Mouse (Mus musculus) embryonic facial prominence, embryonic 12.5 days (tissue): Measurements from ENCODE around the gene Gm17334. TPM values are rescaled to one million over a fixed set of nuclear protein-coding genes. Genes with fewer than 3 reads are reported as not detected.
"Not testable (repeated sequence)": the region's sequence is repeated elsewhere in the genome, so short reads cannot be mapped to it uniquely, and the experiment has no call there.

Experiments used
- ATAC-seq: fragments of 200-750 bp; cut with Nextera tagmentation; 2 replicates; pipeline ENCODE4 v1.8.0; 2017; ENCODE audit not compliant: insufficient number of reproducible peaks, insufficient read depth, low FRiP score, low TSS enrichment
- H3K27ac ChIP-seq: fragments of 300-500 bp; sonication (generic); 2 replicates; pipeline ENCODE4 v1.5.1; 2016; ENCODE audit warnings: mild to moderate bottlenecking
- H3K27me3 ChIP-seq: fragments of 300-500 bp; sonication (generic); 2 replicates; pipeline ENCODE4 v1.6.1; 2016; ENCODE audit warnings: mild to moderate bottlenecking, moderate library complexity
- H3K36me3 ChIP-seq: fragments of 300-500 bp; sonication (generic); 2 replicates; pipeline ENCODE4 v1.6.1; 2016; ENCODE audit warnings: mild to moderate bottlenecking
- H3K4me1 ChIP-seq: fragments of 300-500 bp; sonication (generic); 2 replicates; pipeline ENCODE4 v1.6.1; 2016
- H3K4me2 ChIP-seq: fragments of 300-500 bp; sonication (generic); replicated peaks from 2 replicates; pipeline ENCODE4 v1.6.1; 2016; ENCODE audit warnings: mild to moderate bottlenecking, moderate library complexity
- H3K4me3 ChIP-seq: fragments of 300-500 bp; sonication (generic); 2 replicates; pipeline ENCODE4 v1.5.1; 2016; ENCODE audit warnings: mild to moderate bottlenecking
- H3K9ac ChIP-seq: fragments of 300-500 bp; sonication (generic); 2 replicates; pipeline ENCODE4 v1.6.1; 2016; ENCODE audit warnings: mild to moderate bottlenecking, moderate library complexity
- H3K9me3 ChIP-seq: fragments of 300-500 bp; sonication (generic); 2 replicates; pipeline ENCODE4 v1.6.1; 2016; ENCODE audit warnings: mild to moderate bottlenecking, moderate library complexity
- WGBS: fragments of 180-500 bp; shearing (Covaris S2); methylation state at CpG from one replicate; pipeline ENCODE4 v1.1.7; 2016; 5-methylcytosine and 5-hydroxymethylcytosine counted together
- polyA plus RNA-seq: library from polyadenylated mRNA; unstranded; fragments of >200 nt; fragmentation: Nextera tagmentation; extraction: Ambion mirVana; gene quantifications from 2 replicates; pipeline ENCODE4 v1.2.1, GENCODE M21; 2016

The Gm17334 gene
- polyA plus RNA-seq, 1 experiment from 2014 or later = not detected

- 72% methylated on average over 13 of the region's 13 CpGs for WGBS
- H3K4me3 ChIP-seq = no peak overlapping the region
- no peaks in the 10 kb centered on the region for H3K27me3 ChIP-seq
- H3K4me1 ChIP-seq = peaks cover 20% of the 10 kb centered on the region
- no peak overlapping the region for H3K9ac ChIP-seq
- H3K9me3 ChIP-seq = no peaks in the 10 kb centered on the region
- H3K27ac ChIP-seq = no peak overlapping the region
- H3K36me3 ChIP-seq = no peaks in the 10 kb centered on the region
- no peak overlapping the region for H3K4me2 ChIP-seq
- ATAC-seq = no peak
Observed at GRCm38 (mm10) chr11:53768422-53769184, 4.4 kb downstream of the Gm17334 start.

GRCm38 (mm10) chr11:53764581-53764980, 8.4 kb downstream of the Gm17334 start:
- no peak overlapping the region; the same call in 1 of the 2 replicates for H3K4me2 ChIP-seq
- peaks cover 10% of the 10 kb centered on the region; the same call in 1 of the 2 replicates for H3K27me3 ChIP-seq
- whole genome bisulfite sequencing = 53% methylated on average over 5 of the region's 5 CpGs
- ATAC-seq = no peak
- H3K9ac ChIP-seq = no peak overlapping the region
- H3K4me1 ChIP-seq = peaks cover 30% of the 10 kb centered on the region
- H3K36me3 ChIP-seq = no peaks in the 10 kb centered on the region
- no peak overlapping the region for H3K4me3 ChIP-seq
- H3K9me3 ChIP-seq = no peaks in the 10 kb centered on the region
- H3K27ac ChIP-seq = no peak overlapping the region

- peak overlapping the region; percentile 86 for H3K27ac ChIP-seq
- peak overlapping the region; percentile 34 for H3K4me3 ChIP-seq
- peaks cover 31% of the 10 kb centered on the region for H3K4me1 ChIP-seq
- peak overlapping the region; percentile 58 for H3K9ac ChIP-seq
- H3K9me3 ChIP-seq = no peaks in the 10 kb centered on the region
- peak; percentile 81 for ATAC-seq
- H3K27me3 ChIP-seq = peaks cover 13% of the 10 kb centered on the region; the same call in 1 of the 2 replicates
- no peaks in the 10 kb centered on the region for H3K36me3 ChIP-seq
- WGBS = under 1% methylated on average over 31 of the region's 33 CpGs
- H3K4me2 ChIP-seq = peak overlapping the region; percentile 76
Observed at GRCm38 (mm10) chr11:53763496-53764140, 9.4 kb downstream of the Gm17334 start.

GRCm38 (mm10) chr11:53762827-53763495, 10.0 kb downstream of the Gm17334 start:
- Histone ChIP-seq H3K36me3 (no peaks in the 10 kb centered on the region), H3K4me1 (peaks cover 31% of the 10 kb centered on the region), H3K9ac (peak overlapping the region; percentile 1; the same call in 1 of the 2 replicates), H3K4me3 (peak overlapping the region; percentile 34), H3K27ac (peak overlapping the region; percentile 86), H3K9me3 (no peaks in the 10 kb centered on the region), H3K4me2 (peak overlapping the region; percentile 76), H3K27me3 (peaks cover 13% of the 10 kb centered on the region; the same call in 1 of the 2 replicates)
- ATAC-seq = no peak
- WGBS = 7% methylated on average over 23 of the region's 23 CpGs

GRCm38 (mm10) chr11:53762426-53762825, 10.6 kb downstream of the Gm17334 start:
- H3K4me2 ChIP-seq = peak overlapping the region; percentile 76
- H3K9me3 ChIP-seq = no peaks in the 10 kb centered on the region
- peaks cover 13% of the 10 kb centered on the region; the same call in 1 of the 2 replicates for H3K27me3 ChIP-seq
- peaks cover 31% of the 10 kb centered on the region for H3K4me1 ChIP-seq
- H3K36me3 ChIP-seq = no peaks in the 10 kb centered on the region
- no peak overlapping the region for H3K27ac ChIP-seq
- peak overlapping the region; percentile 34 for H3K4me3 ChIP-seq
- H3K9ac ChIP-seq = no peak overlapping the region
- no peak for ATAC-seq
- 61% methylated on average over 2 of the region's 2 CpGs for WGBS

GRCm38 (mm10) chr11:53761822-53762221, 11.2 kb downstream of the Gm17334 start:
- Histone ChIP-seq H3K4me2 (no peak overlapping the region), H3K27ac (no peak overlapping the region), H3K27me3 (peaks cover 13% of the 10 kb centered on the region; the same call in 1 of the 2 replicates), H3K4me1 (peaks cover 31% of the 10 kb centered on the region), H3K9ac (no peak overlapping the region), H3K4me3 (no peak overlapping the region), H3K9me3 (no peaks in the 10 kb centered on the region), H3K36me3 (no peaks in the 10 kb centered on the region)
- ATAC-seq = no peak
- 68% methylated on average over 2 of the region's 2 CpGs for WGBS

- no peak overlapping the region for H3K4me2 ChIP-seq
- no peak overlapping the region for H3K4me3 ChIP-seq
- 81% methylated on average over 5 of the region's 5 CpGs for WGBS
- ATAC-seq = no peak
- no peak overlapping the region for H3K9ac ChIP-seq
- no peaks in the 10 kb centered on the region for H3K36me3 ChIP-seq
- H3K4me1 ChIP-seq = peaks cover 31% of the 10 kb centered on the region
- H3K27ac ChIP-seq = no peak overlapping the region
- H3K27me3 ChIP-seq = peaks cover 13% of the 10 kb centered on the region; the same call in 1 of the 2 replicates
- no peaks in the 10 kb centered on the region for H3K9me3 ChIP-seq
Observed at GRCm38 (mm10) chr11:53761284-53761683, 11.7 kb downstream of the Gm17334 start.

GRCm38 (mm10) chr11:53759545-53760406, 13.2 kb downstream of the Gm17334 start:
- no peak overlapping the region for H3K9ac ChIP-seq
- peaks cover 13% of the 10 kb centered on the region; the same call in 1 of the 2 replicates for H3K27me3 ChIP-seq
- 7% methylated on average over 22 of the region's 22 CpGs for WGBS
- H3K27ac ChIP-seq = peak overlapping the region; percentile 48; the same call in 1 of the 2 replicates
- H3K36me3 ChIP-seq = no peaks in the 10 kb centered on the region
- H3K4me2 ChIP-seq = peak overlapping the region; percentile 23
- H3K4me3 ChIP-seq = no peak overlapping the region
- ATAC-seq = no peak
- no peaks in the 10 kb centered on the region for H3K9me3 ChIP-seq
- H3K4me1 ChIP-seq = peaks cover 31% of the 10 kb centered on the region

GRCm38 (mm10) chr11:53758791-53759351, 14.1 kb downstream of the Gm17334 start:
- Histone ChIP-seq H3K4me3 (no peak overlapping the region), H3K9me3 (no peaks in the 10 kb centered on the region), H3K4me2 (peak overlapping the region; percentile 23; the same call in 1 of the 2 replicates), H3K27me3 (peaks cover 13% of the 10 kb centered on the region; the same call in 1 of the 2 replicates), H3K27ac (peak overlapping the region; percentile 48; the same call in 1 of the 2 replicates), H3K36me3 (no peaks in the 10 kb centered on the region), H3K4me1 (peaks cover 27% of the 10 kb centered on the region), H3K9ac (no peak overlapping the region)
- no peak for ATAC-seq
- 34% methylated on average over 6 of the region's 6 CpGs for WGBS

- not testable (repeated sequence) for H3K9ac ChIP-seq, H3K4me3 ChIP-seq, H3K27ac ChIP-seq, H3K36me3 ChIP-seq, ATAC-seq, H3K9me3 ChIP-seq, H3K4me2 ChIP-seq
- Histone ChIP-seq H3K4me1 (peaks cover 19% of the 10 kb centered on the region), H3K27me3 (peaks cover 13% of the 10 kb centered on the region; the same call in 1 of the 2 replicates)
- 64% methylated on average over 9 of the region's 9 CpGs for WGBS
Observed at GRCm38 (mm10) chr11:53758033-53758432, 15.0 kb downstream of the Gm17334 start.
